Mouse (Mus musculus) neural tube, embryonic 15.5 days (tissue): ENCODE results near the gene Inpp5f. TPM values are rescaled to one million over a fixed set of nuclear protein-coding genes. Genes with fewer than 3 reads are reported as not detected.
A peak's percentile ranks its signal among the peaks of the same experiment; 100 is the strongest.

ENCODE experiments used
- ATAC-seq: fragments of 200-750 bp; cut with Nextera tagmentation; 2 replicates; pipeline ENCODE4 v1.8.0; 2017; ENCODE audit warnings: mild to moderate bottlenecking, moderate TSS enrichment, moderate library complexity; ENCODE audit not compliant: low FRiP score
- H3K27ac ChIP-seq: fragments of 300-500 bp; sonication (generic); replicated peaks from 2 replicates; pipeline ENCODE4 v1.5.1; 2015; ENCODE audit warnings: mild to moderate bottlenecking, inconsistent platforms
- H3K27me3 ChIP-seq: fragments of 300-500 bp; sonication (generic); replicated peaks from 2 replicates; pipeline ENCODE4 v1.6.1; 2015; ENCODE audit warnings: inconsistent platforms
- H3K36me3 ChIP-seq: fragments of 300-500 bp; sonication (generic); 2 replicates; pipeline ENCODE4 v1.6.1; 2015; ENCODE audit warnings: inconsistent platforms
- H3K4me1 ChIP-seq: fragments of 300-500 bp; sonication (generic); 2 replicates; pipeline ENCODE4 v1.6.1; 2015; ENCODE audit warnings: inconsistent platforms
- H3K4me2 ChIP-seq: fragments of 300-500 bp; sonication (generic); 2 replicates; pipeline ENCODE4 v1.6.1; 2015; ENCODE audit warnings: inconsistent platforms, mild to moderate bottlenecking, moderate library complexity
- H3K4me3 ChIP-seq: fragments of 300-500 bp; sonication (generic); replicated peaks from 2 replicates; pipeline ENCODE4 v1.5.1; 2015; ENCODE audit warnings: mild to moderate bottlenecking, inconsistent platforms
- H3K9ac ChIP-seq: fragments of 300-500 bp; sonication (generic); replicated peaks from 2 replicates; pipeline ENCODE4 v1.6.1; 2015; ENCODE audit warnings: mild to moderate bottlenecking, inconsistent platforms
- H3K9me3 ChIP-seq: fragments of 300-500 bp; sonication (generic); replicated peaks from 2 replicates; pipeline ENCODE4 v1.6.1; 2016; ENCODE audit warnings: inconsistent platforms
- WGBS: fragments of 180-500 bp; shearing (Covaris S2); methylation state at CpG from one replicate; pipeline ENCODE4 v1.1.7; 2015; ENCODE audit warnings: mixed read lengths; 5-methylcytosine and 5-hydroxymethylcytosine counted together
- polyA plus RNA-seq: library from polyadenylated mRNA; unstranded; fragments of >200 nt; fragmentation: Nextera tagmentation; extraction: Ambion mirVana; gene quantifications from 2 replicates; pipeline ENCODE4 v1.2.1, GENCODE M21; 2015

Inpp5f gene
- polyA plus RNA-seq, 1 experiment from 2014 or later, result 441 TPM

DNA sequence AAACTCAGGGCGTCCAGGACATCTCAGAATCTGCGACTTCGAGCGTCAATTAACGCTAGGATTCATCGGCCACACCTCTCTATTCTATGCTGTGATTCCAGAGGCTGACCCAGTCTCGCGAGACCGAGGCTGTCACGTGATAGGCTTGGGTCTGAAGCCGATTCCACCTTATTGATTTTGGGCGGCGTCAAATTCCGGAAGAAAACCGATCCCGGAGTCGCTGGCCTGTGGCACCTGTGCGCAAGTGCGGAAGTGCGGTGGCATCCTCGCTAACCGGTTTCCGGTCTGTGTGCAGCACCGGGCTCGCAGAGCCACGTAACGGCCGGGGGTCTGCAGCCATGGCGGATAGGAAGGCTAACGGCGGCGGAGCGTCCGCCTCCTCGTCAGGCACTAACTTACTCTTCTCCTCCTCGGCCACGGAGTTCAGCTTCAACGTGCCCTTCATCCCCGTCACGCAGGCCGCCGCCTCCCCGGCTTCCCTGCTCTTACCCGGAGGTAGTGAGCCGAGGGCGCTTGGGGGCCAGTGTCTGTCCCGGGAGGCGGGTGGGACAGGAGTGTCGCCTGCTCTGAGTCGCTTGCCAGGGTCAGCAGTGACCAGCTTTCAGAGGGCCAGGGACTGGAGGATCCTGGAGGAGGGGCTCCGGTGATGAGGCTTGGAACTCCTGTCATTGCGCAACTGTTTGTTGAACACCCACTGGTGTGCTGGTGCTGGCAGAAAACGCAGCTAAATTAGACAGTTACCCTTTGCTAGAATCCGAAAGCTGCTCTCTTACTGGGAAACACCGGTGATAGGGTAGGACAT, 133.8 kb downstream of the Inpp5f start, which contains the start of gene Sec23ip:
Gene Sec23ip (plus strand): TSS at position 260 of the 802 bp plus-strand sequence.
- Histone ChIP-seq H3K27ac (peak within 1 kb of the TSS; percentile 82), H3K9ac (peak within 1 kb of the TSS; percentile 86), H3K4me3 (peak within 1 kb of the TSS; percentile 69), H3K27me3 (0 out of 2 replicates have a peak, but pooled peaks cover 4% of the 10 kb centered on the region), H3K9me3 (no peaks in the 10 kb centered on the region), H3K36me3 (peaks cover under 1% of the 10 kb centered on the region; the same call in 1 of the 2 replicates), H3K4me1 (peaks cover 50% of the 10 kb centered on the region), H3K4me2 (peak within 1 kb of the TSS; percentile 86)
- WGBS, result under 1% methylated on average over 55 of the region's 55 CpGs
- peak; percentile 90 for ATAC-seq

Other genes starting within 250 kb of the Inpp5f start
- gene Rgs10, start 192.6 kb upstream of the Inpp5f start, polyA plus RNA-seq, result 52.9 and 60.1 TPM in 2 replicates
- 26.3 and 26.9 TPM in 2 replicates for gene Tial1, start 149.6 kb upstream of the Inpp5f start, polyA plus RNA-seq
- gene Bag3, start 87.7 kb upstream of the Inpp5f start, polyA plus RNA-seq, result 2.6 and 4.5 TPM in 2 replicates
- 39.5 and 42.8 TPM in 2 replicates for gene Mcmbp, start 129.2 kb downstream of the Inpp5f start, polyA plus RNA-seq
- gene Sec23ip, start 133.6 kb downstream of the Inpp5f start, polyA plus RNA-seq, result 35.7 and 36.6 TPM in 2 replicates